Mouse (Mus musculus): ENCODE data around the gene Setd2. TPM values are rescaled to one million over a fixed set of nuclear protein-coding genes. Genes with fewer than 3 reads are reported as not detected.
A peak's percentile ranks its signal among the peaks of the same experiment; 100 is the strongest.

The Setd2 gene
- 19.1 and 20.7 TPM in 2 replicates for polyA plus RNA-seq (2015; fragmentation: Nextera tagmentation; extraction: Ambion mirVana)

DNA sequence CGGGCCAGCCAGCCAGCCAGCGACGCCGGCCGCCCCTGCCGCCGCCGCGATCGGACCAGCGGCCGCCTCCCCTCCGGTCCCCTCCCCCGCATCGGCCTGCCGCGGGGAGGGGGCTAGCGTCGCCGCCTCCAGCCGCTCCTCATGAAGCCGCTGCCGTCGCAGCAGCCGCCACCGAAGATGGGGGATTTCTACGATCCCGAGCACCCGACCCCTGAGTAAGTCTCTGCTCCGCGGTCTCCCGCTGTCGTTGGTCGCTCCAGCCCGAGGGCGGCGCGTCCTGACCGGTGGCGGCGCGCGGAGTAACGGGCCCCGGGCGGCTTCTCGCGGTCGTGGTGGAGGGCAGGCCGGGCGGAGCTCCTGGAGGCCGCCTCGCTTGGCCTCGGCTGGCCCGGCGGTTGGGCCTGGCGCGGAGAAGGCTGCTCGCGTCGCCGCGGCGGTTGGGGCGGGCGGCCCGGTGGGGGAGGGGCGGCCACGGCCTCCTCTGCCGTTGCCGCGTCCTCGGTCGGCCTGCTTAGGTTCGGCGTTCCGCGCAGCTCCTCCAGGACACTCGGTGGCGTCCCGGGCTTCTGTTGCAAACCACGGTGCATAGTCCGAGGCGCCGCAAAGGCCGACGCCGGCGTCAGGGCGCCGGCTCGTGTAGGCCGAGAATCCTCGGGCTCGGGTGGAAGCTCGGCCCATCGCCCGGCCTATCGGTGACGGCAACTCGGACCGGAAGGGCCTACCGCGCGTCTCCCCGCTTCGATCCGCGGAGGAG, at the start of gene Setd2:
Setd2 (plus strand) TSS at position 60 of the 754 bp plus-strand sequence.
- H3K27ac ChIP-seq (replicated peaks): peak within 1 kb of the TSS; percentile 100
- no peaks in the 10 kb centered on the region for H3K9me3 ChIP-seq
- peak; percentile 59 for ATAC-seq (ENCODE audit: extremely low read depth, insufficient number of reproducible peaks, low FRiP score, low TSS enrichment)
- peak within 1 kb of the TSS; percentile 91 for H3K4me2 ChIP-seq
- H3K9ac ChIP-seq: peak within 1 kb of the TSS; percentile 100
- H3K4me3 ChIP-seq: peak within 1 kb of the TSS; percentile 99
- H3K4me1 ChIP-seq: peaks cover 43% of the 10 kb centered on the region
- no peaks in the 10 kb centered on the region for H3K27me3 ChIP-seq (replicated peaks)
- H3K36me3 ChIP-seq: 0 out of 2 replicates have a peak, but pooled peaks cover 5% of the 10 kb centered on the region
- under 1% methylated on average over 92 of the region's 109 CpGs for WGBS

DNA sequence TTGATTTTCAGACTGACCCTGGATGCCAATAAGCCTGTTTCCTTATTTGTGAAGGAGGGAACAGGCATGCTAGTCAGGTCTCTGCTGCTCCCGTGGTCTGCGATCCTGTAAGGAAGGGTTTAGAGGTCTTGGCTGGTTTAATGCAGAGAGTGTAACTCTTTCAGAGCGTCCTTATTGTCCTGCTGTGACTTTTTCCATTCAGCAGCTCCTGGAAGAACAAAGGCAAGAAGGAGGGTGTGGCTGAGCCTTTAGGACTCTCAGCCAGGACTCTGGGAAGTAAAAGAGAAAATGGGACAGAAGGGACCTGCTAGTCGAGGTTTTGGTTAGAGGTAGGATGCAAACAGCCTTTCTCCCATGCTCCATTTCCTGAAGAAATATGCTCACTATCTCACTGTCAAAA, 43.6 kb upstream of the Setd2 start:
- Histone ChIP-seq H3K9ac (no peak overlapping the region), H3K27me3 (replicated peaks) (no peaks in the 10 kb centered on the region), H3K27ac (replicated peaks) (no peak overlapping the region), H3K4me3 (no peak overlapping the region), H3K4me1 (no peaks in the 10 kb centered on the region), H3K4me2 (no peak overlapping the region), H3K36me3 (no peaks in the 10 kb centered on the region), H3K9me3 (peaks cover 7% of the 10 kb centered on the region)
- ATAC-seq (ENCODE audit: extremely low read depth, insufficient number of reproducible peaks, low FRiP score, low TSS enrichment): no peak
- 47% methylated on average over 4 of the region's 4 CpGs for WGBS

- Histone ChIP-seq H3K4me3 (no peak overlapping the region), H3K36me3 (no peaks in the 10 kb centered on the region), H3K4me1 (no peaks in the 10 kb centered on the region), H3K4me2 (no peak overlapping the region), H3K9ac (no peak overlapping the region), H3K27ac (replicated peaks) (no peak overlapping the region), H3K27me3 (replicated peaks) (no peaks in the 10 kb centered on the region), H3K9me3 (peaks cover 7% of the 10 kb centered on the region)
- no peak for ATAC-seq (ENCODE audit: extremely low read depth, insufficient number of reproducible peaks, low FRiP score, low TSS enrichment)
- WGBS: 53% methylated on average over 5 of the region's 5 CpGs
These were observed 41.5 kb upstream of the Setd2 start for GRCm38 (mm10) chr9:110490913-110491312.

- 39% methylated on average over 2 of the region's 2 CpGs for WGBS
- H3K27ac ChIP-seq (replicated peaks): no peak overlapping the region
- 0 out of 2 replicates have a peak, but pooled peaks cover 1% of the 10 kb centered on the region for H3K4me1 ChIP-seq
- no peaks in the 10 kb centered on the region for H3K27me3 ChIP-seq (replicated peaks)
- no peak overlapping the region for H3K9ac ChIP-seq
- no peaks in the 10 kb centered on the region for H3K9me3 ChIP-seq
- no peak overlapping the region for H3K4me2 ChIP-seq
- no peak overlapping the region for H3K4me3 ChIP-seq
- 0 out of 2 replicates have a peak, but pooled peaks cover 2% of the 10 kb centered on the region for H3K36me3 ChIP-seq
- no peak for ATAC-seq (ENCODE audit: extremely low read depth, insufficient number of reproducible peaks, low FRiP score, low TSS enrichment)
These were observed 6.7 kb upstream of the Setd2 start for GRCm38 (mm10) chr9:110525737-110526136.

DNA sequence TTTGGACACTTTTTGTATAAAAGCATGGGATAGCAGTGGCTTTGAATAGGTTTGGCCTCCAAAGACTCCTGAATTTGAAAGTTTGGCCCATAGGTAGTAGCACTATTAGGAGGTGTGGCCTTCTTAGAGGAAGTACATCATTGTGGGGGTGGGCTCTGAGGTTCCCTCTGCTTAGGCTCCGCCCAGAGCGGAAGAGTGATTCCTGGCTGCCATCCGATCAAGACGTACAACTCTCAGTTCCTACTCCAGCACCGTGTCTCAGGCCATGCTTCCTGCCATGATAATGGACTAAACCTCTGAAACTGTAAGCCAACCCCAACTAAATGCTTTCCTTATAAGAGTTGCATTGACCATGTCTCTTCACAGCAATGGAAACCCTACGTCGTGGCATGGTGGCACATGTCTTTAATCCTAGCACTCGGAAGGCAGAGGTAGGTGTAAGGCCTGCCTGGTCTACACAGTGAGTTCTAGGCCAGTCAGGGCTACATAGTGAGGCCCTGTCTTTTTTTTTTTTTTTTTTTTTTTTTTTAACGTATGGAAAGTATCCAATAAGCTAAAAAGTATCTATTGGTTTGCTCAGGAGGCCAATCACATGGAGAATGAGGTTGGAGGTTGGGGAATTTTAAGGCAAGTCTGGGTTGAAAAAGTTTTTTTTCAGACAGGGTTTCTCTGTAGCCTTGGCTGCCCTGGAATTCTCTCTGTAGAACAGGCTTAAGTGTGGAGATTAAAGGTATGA, 3.2 kb upstream of the Setd2 start:
- ATAC-seq (ENCODE audit: extremely low read depth, insufficient number of reproducible peaks, low FRiP score, low TSS enrichment): no peak
- H3K9me3 ChIP-seq: no peaks in the 10 kb centered on the region
- WGBS: 52% methylated on average over 9 of the region's 9 CpGs
- no peak overlapping the region for H3K9ac ChIP-seq
- no peak overlapping the region for H3K4me3 ChIP-seq
- 0 out of 2 replicates have a peak, but pooled peaks cover 2% of the 10 kb centered on the region for H3K36me3 ChIP-seq
- H3K27me3 ChIP-seq (replicated peaks): no peaks in the 10 kb centered on the region
- H3K4me2 ChIP-seq: peak overlapping the region; percentile 24; the same call in 1 of the 2 replicates
- H3K27ac ChIP-seq (replicated peaks): no peak overlapping the region
- H3K4me1 ChIP-seq: peaks cover 15% of the 10 kb centered on the region

GRCm38 (mm10) chr9:110530650-110531049, 1.7 kb upstream of the Setd2 start:
- no peak for ATAC-seq (ENCODE audit: extremely low read depth, insufficient number of reproducible peaks, low FRiP score, low TSS enrichment)
- 66% methylated on average over 3 of the region's 3 CpGs for WGBS
- Histone ChIP-seq H3K4me1 (peaks cover 30% of the 10 kb centered on the region), H3K4me2 (peak overlapping the region; percentile 70; the same call in 1 of the 2 replicates), H3K4me3 (no peak overlapping the region), H3K27me3 (replicated peaks) (no peaks in the 10 kb centered on the region), H3K36me3 (0 out of 2 replicates have a peak, but pooled peaks cover 2% of the 10 kb centered on the region), H3K27ac (replicated peaks) (no peak overlapping the region), H3K9ac (no peak overlapping the region), H3K9me3 (no peaks in the 10 kb centered on the region)

DNA sequence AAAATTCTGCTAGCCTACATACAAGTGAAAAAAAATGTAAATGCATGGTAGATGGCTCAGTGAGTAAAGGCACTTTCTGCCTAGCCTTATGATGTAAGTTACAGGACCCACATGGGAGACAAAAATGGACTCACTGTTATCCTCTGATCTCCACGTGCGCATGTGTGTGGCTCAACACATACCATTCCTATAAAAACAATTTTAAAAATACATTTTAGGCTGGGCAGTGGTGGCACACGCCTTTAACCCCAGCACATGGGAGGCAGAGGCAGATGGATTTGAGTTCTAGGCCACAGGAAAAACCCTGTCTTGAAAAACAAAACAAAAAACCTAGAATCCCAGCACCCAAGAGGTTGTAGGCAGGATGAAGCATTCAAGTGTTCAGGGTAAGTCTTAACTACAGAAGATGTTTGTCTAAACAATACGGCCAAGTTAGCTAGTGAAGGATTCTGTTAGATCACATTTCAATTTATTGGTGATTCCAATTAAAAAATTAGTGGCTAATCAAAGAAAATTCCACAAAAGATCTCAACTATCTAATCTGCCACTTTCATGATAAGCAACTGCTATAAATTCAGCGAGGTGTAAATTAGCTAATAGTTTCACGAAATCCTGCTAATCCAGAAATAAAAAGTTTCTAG, 1.1 kb upstream of the Setd2 start:
- Histone ChIP-seq H3K4me3 (peak overlapping the region; percentile 99), H3K36me3 (0 out of 2 replicates have a peak, but pooled peaks cover 2% of the 10 kb centered on the region), H3K4me1 (peaks cover 36% of the 10 kb centered on the region), H3K4me2 (peak overlapping the region; percentile 70), H3K27me3 (replicated peaks) (no peaks in the 10 kb centered on the region), H3K9me3 (no peaks in the 10 kb centered on the region), H3K9ac (peak overlapping the region; percentile 91), H3K27ac (replicated peaks) (peak overlapping the region; percentile 100)
- ATAC-seq (ENCODE audit: extremely low read depth, insufficient number of reproducible peaks, low FRiP score, low TSS enrichment): no peak
- WGBS: 20% methylated on average over 6 of the region's 6 CpGs

GRCm38 (mm10) chr9:110531914-110532489, 395 bp upstream of the Setd2 start:
- Histone ChIP-seq H3K27ac (replicated peaks) (peak overlapping the region; percentile 100), H3K9me3 (no peaks in the 10 kb centered on the region), H3K4me2 (peak overlapping the region; percentile 91), H3K4me3 (peak overlapping the region; percentile 99), H3K36me3 (0 out of 2 replicates have a peak, but pooled peaks cover 5% of the 10 kb centered on the region), H3K27me3 (replicated peaks) (no peaks in the 10 kb centered on the region), H3K4me1 (peaks cover 40% of the 10 kb centered on the region), H3K9ac (peak overlapping the region; percentile 100)
- ATAC-seq (ENCODE audit: extremely low read depth, insufficient number of reproducible peaks, low FRiP score, low TSS enrichment): peak; percentile 98
- 0% methylated on average over 48 of the region's 53 CpGs for WGBS

DNA sequence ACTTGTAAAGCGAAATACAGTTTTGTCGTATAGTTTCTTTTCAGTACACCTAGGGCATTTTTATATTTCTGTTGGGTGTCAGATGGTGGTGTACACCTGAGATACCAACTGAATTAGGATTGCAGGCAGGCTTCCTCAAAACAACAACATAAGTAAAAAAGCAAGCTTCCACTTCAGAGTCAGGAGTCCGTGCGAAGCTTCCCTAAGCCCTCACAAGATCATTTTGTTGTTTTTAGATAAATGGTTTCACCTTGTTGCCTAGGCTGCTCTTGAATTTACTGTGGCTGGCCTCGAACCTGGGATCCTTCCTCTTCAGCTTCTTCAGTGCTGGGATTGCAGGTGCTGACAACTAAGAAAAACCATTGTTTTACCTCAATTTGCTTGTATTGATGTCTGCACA, 1.2 kb downstream of the Setd2 start:
- Histone ChIP-seq H3K4me3 (peak overlapping the region; percentile 99), H3K9me3 (no peaks in the 10 kb centered on the region), H3K4me1 (peaks cover 46% of the 10 kb centered on the region), H3K36me3 (0 out of 2 replicates have a peak, but pooled peaks cover 5% of the 10 kb centered on the region), H3K27ac (replicated peaks) (0 out of 2 replicates have a peak overlapping the region, but pooled peaks have one; percentile 17), H3K4me2 (peak overlapping the region; percentile 91), H3K9ac (peak overlapping the region; percentile 100), H3K27me3 (replicated peaks) (no peaks in the 10 kb centered on the region)
- no peak for ATAC-seq (ENCODE audit: extremely low read depth, insufficient number of reproducible peaks, low FRiP score, low TSS enrichment)
- 16% methylated on average over 5 of the region's 5 CpGs for WGBS

DNA sequence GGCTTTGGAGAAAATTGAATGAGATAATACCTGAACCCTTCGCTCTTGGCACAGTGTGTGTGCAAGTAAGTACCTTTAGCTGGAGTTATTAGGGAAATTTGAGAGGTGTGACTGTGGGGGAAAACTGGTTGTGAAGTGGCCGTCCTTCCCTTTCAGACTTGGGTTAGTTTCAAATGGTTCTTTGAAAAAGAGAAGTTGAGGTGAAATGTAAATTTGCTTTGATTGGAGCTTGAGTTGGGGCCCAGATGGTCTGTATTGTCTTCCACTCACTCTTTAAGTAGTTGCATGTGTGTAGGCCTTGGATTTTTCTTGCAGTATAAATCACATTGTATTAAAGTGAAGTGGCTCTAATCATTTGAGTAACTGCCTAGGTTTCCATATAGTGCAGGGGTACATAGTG, 2.7 kb downstream of the Setd2 start:
- 79% methylated on average over 2 of the region's 2 CpGs for WGBS
- H3K4me1 ChIP-seq: peaks cover 46% of the 10 kb centered on the region
- no peak for ATAC-seq (ENCODE audit: extremely low read depth, insufficient number of reproducible peaks, low FRiP score, low TSS enrichment)
- peak overlapping the region; percentile 99; the same call in 1 of the 2 replicates for H3K4me3 ChIP-seq
- H3K27me3 ChIP-seq (replicated peaks): no peaks in the 10 kb centered on the region
- H3K9ac ChIP-seq: no peak overlapping the region
- H3K4me2 ChIP-seq: peak overlapping the region; percentile 91
- no peaks in the 10 kb centered on the region for H3K9me3 ChIP-seq
- 0 out of 2 replicates have a peak, but pooled peaks cover 3% of the 10 kb centered on the region for H3K36me3 ChIP-seq
- no peak overlapping the region for H3K27ac ChIP-seq (replicated peaks)
